Mouse (Mus musculus) embryo, embryonic 9.5 days (tissue): ENCODE results near the gene Lsm10.

Experiments
- DNase-seq: peaks from one replicate; pipeline ENCODE4 v3.0.0-alpha.2; 2017; ENCODE audit errors: extremely low spot score

The Lsm10 gene

DNA sequence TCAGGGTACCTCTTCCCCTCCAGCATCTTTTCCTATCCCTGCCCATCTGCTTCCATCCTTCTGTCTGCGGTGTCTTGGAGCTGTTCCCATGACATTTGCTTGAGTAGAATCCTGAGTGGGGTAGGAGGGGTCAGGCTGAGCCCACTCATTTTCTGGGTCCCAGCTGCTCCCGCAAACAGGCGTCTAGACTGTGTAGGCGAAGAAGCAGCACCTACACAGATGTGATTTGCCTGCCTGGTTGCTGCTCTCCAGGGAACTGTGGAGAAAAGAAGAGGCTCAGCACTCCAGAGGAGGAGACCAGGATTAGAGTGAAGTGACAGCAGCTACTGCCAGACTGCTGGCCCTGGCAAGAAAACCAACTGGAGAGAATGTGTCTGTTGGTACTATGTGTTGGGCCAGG lies 22.2 kb downstream of the Lsm10 start:
- no peak for DNase-seq

DNA sequence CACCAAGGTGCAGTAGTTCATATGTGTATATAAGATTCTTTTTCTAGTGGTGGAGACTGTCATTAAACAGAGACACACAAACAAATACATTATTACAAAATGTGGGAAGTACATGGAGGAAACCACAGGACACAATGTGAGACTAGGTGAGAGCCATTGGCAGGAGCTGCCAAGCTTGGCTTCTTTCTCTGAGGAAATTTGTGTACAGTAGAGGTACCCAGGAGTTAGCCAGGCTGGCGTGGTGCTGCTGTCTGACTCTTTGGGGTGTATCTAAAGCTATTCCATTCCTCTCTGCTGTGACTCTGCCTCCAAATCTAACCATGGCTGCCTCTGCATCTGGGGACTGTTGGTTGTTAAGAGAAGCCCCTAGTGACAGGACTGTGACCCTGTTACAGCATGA lies 22.6 kb downstream of the Lsm10 start:
- DNase-seq, result no peak

DNA sequence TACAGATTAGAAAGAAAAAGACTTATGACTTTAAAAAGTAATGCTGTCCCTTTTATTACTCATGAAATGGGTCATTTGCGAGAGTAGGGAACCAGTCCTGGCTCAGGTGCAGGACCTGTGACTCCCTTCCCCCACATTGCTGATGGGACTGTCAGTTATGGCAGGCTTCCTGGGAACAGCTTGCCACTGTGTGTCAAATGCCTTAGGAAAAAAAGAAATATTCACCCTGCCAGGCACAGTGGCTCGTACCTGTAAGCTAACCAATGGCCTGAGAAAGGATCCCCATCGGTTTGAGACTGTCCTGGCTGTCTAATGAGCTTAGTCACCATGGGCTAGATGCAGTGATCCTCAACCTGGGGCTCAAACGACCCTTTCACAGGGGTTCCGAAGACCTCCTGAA lies 23.6 kb downstream of the Lsm10 start:
- DNase-seq, result no peak

DNA sequence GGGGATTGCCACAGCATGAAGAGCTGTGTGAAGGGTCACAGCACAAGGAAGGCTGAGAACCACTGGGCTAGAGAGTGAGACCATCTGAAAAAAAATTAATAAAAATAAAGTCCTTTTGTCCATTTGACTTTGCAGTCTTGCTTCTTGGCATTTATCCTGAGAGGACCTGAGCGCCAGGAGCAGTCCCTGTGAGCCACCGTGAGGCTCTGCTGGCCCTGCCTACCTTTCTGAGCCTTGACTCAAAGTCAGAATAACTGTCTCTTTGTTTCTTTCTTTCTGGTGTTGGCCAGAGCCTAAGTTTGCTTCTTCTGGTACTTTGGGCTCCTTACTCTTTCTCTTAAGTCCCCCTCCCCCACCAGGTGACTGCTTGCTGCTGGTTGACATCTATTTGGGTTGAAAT lies 24.1 kb downstream of the Lsm10 start:
- DNase-seq, result no peak

DNA sequence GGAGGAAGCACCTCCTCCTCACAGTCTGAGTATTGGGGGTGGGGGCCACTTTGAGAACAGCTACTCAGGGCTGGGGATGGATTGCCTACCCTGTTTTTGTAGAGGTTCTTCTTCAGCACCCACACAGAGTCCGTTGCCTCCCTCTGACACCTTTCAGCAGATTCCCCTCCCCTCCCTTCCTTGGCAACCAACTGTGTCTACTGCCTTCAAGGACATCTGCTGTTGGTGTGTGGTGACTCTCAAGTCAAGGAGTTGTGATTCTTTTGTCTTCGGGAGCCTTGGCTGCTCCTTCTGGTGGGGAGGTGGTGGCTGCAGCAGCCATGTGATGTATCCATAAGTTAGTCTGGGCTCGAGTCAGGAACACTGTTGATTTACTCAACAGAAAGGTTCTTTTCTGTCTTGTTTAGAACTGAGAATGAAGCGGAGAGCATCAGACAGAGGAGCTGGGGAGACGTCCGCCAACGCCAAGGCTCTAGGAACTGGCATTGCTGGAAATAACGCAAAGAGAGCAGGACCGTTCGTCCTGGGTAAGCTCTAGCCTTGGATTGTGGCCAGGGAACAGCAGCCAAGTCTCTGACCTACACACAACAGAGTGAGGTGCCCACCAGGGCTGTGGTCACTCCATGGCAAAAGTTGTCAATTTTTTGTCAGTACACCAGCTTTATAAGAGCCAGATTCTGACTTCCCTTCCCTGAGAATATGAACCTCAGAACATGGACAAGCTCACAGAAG lies 27.1 kb downstream of the Lsm10 start:
- no peak for DNase-seq

DNA sequence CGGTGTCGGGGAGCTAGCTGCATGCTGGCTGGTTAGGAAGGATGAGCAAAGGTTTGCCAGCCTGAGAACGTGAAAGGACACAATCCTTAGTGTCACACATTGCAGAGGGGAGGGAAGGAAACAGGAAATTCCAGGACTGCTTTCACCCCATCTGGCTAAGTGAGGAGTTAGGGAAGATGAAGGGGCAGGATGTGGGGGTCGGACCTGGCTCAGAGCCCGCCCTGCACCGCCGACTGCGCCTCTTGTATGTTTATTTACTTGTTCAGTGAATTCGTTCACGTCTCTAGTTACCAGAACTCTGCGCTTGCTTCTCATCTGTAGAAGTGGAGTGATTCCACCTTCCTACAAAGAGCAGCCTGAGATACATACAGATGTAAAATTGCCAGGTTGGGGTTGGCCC lies 34.1 kb downstream of the Lsm10 start:
- DNase-seq, result no peak

DNA sequence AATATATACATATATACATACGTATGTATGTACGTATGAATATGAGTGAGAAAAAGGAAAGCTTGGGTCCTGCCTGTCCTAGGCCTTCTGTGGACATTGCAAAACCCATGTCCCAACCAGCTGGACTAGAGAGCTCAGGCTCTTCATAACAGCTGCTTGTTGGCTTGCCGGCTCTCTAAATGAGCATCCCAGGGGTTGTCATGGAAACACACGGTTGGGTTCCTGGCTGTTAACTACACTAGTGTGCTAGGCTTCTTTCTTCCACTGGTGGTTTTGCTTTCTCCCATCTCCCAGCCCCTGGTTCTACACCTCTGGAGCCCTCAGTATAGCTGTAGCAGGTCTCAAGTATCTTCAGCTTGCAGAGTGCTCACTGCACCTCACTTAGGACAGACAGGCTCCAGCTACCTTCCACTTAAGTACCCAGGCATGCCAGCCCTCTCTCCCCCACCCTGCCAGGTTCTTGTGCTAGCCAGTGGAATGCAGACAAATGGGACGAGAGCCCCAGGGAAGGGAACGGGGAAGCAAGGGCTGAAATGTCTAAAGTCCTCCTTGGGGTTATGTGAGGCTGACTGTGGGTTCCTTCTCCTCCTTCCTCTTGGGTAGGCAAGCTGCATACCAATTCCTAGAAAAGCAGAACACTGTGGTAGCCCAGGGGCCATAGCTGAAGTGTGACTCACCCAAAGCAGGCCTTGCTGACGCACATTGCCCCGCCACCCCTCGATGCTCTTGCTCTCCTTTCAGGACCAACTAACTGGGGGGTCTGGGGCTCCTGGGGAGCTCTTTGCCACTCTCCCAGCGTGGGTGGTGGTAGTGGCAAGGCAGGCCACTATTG lies 35.1 kb downstream of the Lsm10 start:
- DNase-seq, result no peak

DNA sequence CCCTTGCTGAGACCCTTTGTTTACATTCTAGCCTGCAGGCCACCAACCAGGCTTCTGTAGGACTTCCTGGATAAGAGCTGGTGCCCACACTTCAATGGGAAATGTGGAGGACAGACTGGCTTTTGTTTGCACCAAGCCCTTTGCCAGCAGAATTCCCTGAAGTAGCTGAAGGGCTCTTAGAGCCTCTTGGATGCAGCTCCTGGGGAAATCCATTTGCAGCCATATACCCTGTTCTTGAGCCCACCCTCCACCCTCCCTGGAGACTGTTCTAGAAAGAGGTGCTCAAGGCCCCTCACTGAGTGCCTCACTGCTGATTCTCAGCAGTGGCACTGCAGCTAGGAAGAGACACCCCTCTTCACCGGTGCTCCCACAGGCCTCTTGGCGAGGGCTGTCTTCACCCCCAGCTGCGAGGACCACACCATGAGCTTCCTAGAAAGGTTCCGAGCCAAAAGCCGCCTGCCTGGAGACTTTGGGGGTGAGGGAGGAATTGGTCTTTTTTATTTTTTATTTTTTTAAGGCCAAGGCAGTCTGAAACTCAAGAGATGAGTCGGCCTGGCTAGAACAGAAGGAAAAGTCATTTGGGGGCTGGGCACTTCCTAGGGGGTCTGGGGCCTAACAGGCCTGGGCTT lies 36.3 kb downstream of the Lsm10 start:
- DNase-seq, result no peak

DNA sequence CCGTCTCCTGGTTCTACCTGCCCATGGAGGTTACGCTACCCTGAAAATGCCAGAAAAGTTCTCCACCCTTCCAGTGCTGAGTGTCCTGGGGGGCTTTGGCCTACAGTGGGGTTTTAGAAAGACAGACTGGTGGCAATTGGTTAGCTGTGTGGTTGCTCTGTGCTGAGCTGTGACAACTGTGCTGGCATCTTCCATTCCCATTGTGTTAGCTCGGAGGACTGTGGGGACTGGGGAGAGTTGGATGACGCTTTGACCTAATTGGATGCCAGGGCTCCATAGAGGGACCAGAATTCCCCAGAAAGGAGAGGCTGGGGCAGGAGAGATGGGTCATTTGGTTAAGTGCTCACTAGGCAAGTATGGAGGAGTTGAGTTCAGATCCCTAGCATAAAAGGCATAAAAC lies 37.8 kb downstream of the Lsm10 start:
- DNase-seq, result no peak

DNA sequence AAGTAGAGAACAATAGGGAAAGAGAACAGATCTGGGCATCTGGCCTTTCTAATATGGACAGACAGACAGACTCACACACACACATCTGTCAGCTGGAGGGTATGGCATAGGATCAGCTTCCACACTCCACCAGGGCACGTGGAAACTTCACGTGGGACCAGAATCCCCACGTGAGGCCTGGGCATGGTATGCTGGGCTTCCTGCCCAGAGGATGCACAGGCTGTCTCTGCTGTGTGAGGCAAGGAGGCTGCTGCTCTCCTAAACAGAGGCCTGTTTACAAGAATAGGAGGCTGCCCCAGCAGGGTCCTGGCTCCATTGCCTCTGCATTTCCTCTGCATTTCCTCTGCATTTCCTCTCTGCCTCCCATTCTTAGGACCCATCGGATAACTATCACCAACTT lies 38.2 kb downstream of the Lsm10 start:
- no peak for DNase-seq

DNA sequence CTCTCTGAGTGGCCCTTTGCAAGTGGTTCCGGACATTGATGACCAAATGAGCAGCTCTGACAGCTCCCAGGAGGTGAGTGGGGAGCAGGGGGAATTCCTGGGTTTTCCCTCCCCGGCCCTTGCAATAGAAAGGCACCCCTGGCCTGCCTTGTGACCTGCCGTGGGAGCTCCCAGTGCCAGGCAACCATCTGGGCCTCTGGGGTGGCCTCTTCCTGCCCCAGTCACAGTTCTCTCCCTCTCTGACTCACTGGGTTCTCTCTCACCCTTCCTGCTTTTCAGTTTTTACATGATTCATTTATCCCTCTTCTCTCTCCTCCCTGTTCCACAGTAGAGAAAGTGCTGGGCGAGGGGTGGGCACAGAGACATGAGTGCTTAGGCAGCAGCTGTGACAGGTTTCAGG lies 41.4 kb downstream of the Lsm10 start:
- DNase-seq, result no peak

DNA sequence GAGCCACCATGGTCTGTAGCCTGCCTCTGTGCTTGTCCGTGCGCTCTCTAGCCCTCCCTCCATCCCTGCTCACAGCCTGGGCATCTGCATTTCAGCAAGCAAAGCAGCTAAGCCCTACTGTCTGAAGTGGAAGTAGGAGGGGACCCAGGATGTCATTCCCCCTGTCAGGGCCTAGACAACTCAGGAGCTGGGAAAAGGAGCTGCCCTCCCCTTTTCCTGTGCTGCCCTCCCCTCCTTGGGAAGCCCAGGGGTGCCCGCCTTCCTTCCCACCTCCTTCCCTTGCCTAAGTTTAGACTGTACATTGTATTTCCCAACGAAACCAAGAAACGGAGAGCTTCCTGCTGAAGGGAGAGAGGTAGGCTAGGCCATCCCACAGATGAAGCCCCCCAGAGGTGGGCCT lies 44.6 kb downstream of the Lsm10 start:
- DNase-seq, result no peak

DNA sequence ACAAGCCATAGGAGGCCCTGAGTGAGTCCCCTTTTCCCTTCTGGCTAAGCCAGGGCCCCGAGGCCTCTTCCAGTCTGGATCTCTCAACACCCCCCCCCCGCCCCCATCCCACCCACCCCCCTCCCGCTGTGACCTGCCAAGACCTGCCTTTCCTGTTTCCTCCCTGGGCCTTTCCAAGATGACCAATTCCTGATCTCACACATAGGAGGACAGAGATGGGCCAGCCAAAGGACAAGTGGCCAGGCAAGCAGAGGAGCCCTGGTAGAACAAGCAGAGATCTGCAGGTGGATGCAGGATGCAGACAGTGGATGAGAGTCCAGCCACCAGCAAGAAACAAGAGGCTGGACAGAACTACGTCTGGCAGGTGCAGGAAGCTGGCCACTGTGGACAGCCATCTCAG lies 49.0 kb downstream of the Lsm10 start:
- DNase-seq, result no peak

DNA sequence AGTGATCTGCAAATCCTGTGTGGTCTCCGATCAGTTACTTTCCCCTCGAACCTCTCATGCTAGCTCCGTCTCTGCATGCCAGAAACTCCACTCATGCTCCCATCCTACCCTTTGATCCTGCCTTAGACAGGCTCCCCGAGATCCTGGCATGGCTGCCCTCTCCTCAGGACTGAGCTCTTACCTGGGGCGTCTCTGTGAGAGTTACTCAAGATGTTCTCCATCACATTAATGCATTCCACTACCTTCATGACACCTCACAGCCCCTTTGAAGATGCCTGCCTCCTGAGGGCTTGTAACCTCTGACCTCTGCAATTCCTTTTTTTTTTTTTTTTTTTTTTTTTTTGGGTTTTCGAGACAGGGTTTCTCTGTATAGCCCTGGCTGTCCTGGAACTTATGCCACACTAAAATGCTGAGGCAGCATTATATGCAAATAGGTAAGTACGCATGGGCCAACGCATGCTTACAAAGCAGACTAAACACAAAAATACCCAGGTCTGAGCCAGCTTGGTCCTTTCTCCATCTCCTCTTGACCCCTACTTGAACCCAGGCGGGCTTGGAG lies 50.6 kb downstream of the Lsm10 start:
- DNase-seq, result peak; percentile 46

DNA sequence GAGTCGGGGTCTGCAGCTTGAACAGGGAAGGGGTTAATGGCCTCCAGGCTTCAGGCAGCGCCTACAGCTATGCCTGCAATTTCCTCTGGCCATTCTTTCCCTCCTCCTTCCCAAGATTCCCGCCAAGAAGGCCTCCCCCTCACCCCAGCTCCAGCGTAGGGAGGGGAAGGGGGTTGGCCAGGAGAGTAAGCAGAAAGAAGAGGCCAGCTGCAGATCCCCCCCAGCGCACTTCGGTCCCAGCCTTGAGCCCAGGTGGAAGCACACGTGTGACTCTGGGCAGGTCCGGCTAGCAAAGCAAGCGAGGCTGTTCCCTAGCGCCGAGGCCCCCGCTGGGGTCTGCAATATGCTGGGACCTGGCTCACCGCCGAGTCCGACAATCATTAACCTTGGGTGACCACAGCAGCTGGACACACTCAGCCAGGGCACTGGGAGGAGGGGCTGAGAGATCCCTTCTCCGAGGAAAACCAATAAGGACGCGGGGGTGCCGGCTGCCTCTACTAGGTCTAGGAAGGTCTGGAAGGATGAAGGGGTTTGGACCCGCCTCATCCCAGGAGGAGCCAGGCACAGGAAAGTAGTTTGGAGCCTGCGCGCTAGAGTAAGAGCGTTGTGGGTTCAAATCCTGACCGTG lies 51.2 kb downstream of the Lsm10 start, which contains the start of gene Eva1b:
Gene Eva1b, plus strand, starts transcription at position 212 of the 628 bp plus-strand sequence.
- DNase-seq, result peak; percentile 88
